Mouse (Mus musculus): ENCODE results near the gene Cds2.

GRCm38 (mm10) chr2:132278273-132278853 lies 15.4 kb downstream of the Cds2 start:
- TF ChIP-seq CTCF (IDR thresholded peaks at IDR 0.05; ENCODE audit: low read depth), result no peak
- TF ChIP-seq EP300 (IDR thresholded peaks at IDR 0.05; ENCODE audit: low read depth), result no peak

Data from heart, postnatal 0 days (tissue).